Mouse (Mus musculus): ENCODE measurements at regions not wholly inside any gene's neighbourhood (a gene's known extent, or its start where the extent isn't known, plus 50 kb on each side); places are given as distances from the start of the nearest gene placed in this dataset.
A peak's percentile ranks its signal among the peaks of the same experiment; 100 is the strongest.

DNA sequence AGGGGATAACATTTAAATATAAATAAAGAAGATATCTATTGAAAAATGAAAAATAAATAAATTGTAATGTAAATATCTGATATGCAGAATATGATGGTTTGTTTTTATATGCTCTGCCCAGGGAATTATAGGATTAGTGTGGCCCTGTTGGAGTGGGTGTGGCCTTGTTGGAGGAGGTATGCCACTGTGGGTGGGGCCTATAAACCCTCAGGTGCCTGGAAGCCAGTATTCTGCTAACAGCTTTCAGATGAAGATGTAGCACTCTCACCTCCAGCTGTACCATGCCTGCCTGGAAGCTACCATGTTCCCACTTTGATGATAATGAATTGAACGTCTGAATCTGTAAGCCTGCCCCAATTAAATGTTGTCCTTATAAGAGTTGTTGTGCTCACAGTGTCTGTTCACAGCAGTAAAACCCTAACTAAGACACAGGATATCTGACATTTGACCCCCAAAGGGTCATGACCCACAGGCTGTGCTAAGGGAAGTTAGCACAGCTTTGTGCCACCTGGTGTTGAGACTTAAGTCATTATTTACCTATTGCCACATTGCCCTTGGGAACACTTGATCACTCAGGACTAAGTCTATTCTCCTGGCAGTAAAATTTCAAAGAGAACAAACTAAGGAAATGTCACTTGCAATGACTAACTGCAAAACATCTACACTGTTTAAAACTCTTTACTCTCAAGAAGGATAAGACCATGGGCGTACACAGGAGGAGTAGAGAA lies 270.4 kb downstream of the Plk2 start:
- no peak for ATAC-seq (replicated peaks; ENCODE audit: poor library complexity)

DNA sequence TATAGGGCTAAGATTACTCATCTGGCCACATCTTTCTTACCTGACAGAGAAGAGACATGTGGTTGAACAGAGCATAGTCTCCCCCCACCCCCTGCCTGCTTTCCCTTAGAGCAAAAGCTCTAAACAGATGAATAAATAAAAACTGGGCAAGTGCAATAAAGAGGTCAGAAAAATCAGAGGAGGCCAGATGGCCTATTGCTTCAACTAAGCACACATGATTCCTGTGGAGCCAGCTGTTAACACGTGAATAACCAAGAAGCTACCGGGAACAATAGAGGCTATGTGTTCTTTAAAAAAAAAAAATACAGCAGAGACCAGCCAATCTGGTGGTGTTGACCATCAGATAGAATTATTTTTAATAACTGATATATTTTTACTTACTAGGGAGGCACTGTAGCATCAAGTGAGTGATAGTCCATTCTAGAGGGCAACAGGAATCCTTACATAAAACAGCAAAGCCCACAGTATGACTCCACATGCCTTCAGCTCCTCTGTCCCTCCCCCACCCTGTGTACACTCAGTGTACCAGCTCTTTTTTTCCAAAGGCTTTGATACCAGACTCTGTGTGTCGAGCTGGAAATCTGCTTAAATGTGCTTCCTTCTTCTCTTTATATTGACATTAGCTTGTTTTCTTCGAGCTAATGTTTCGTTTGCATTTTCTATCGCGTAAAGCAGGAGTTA lies 272.6 kb downstream of the Plk2 start:
- ATAC-seq (replicated peaks; ENCODE audit: poor library complexity), result no peak

DNA sequence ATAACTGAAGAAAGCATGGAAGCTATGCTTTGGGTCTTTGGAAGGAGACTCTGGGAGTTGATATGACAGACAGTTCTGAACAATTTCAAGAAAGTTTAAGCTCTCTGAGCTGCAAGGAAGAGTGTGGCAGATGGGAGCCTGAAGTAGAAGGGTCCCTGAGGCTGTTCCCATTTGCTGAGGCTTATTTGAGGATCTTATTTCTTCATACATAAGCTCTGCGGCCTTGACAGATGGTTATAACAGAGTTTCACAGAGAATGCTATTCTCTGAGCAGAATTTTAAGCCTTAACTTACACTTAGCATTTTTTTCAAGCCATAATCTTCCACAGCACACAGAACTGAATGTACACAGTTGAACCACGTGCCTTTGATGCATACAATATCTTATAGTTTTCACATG lies 278.7 kb downstream of the Plk2 start:
- ATAC-seq (replicated peaks; ENCODE audit: poor library complexity), result no peak

GRCm38 (mm10) chr13:110683259-110684041 lies 288.6 kb downstream of the Plk2 start:
- no peak for ATAC-seq (replicated peaks; ENCODE audit: poor library complexity)

DNA sequence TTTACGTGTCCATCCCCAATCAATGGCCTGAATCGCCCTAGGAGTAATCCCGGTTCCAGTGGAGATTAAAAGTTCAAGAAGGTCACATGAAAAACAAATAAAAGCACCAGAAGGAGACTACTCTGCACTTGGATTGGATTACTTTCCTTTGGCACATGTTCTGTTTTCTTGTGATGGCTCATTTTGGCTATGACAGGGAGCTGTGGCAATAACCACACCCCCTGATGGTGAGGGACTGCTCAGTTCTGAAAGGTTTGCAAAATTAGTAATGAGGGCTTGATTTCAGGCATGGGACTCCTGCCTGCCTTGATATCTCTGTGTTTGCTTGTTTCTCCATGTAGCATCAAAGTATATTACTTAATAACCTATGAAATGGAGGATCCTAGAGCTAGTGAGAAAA lies 293.9 kb downstream of the Plk2 start:
- ATAC-seq (replicated peaks; ENCODE audit: poor library complexity), result no peak

DNA sequence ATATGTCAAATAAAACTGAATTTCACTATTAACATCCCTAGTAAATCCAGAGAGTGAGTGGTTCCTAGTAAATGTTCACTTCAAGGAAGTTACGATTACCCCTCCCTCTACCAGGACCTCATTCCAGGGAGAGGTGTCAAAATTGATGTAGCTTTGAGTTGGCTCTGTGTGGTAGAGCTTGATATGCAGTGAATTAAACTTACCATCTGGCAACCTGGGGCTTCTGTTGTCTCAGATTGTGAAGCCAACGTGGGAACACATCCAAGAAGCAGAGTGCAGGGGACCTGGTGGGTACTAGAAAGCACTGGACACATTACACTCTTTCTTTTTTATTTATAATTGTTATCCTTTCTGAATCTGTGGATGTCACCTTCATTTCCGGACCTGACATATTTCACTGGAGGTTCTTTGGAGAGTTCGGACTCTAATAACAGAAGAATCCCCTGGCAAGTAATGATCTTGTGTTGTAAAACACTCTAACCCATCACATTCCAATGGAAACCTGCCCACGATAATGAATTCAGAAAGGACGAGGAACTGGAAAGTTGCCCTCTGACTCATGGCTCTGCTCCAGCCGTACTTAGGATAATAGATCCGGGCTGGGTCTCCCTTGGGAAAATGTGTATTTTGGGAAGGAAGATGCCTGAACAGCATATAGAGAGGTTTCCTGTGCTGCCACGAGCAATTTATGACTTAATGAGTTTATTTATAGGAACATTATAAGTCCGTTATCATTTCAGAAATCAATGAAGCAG lies 295.8 kb downstream of the Plk2 start:
- ATAC-seq (replicated peaks; ENCODE audit: poor library complexity), result no peak

DNA sequence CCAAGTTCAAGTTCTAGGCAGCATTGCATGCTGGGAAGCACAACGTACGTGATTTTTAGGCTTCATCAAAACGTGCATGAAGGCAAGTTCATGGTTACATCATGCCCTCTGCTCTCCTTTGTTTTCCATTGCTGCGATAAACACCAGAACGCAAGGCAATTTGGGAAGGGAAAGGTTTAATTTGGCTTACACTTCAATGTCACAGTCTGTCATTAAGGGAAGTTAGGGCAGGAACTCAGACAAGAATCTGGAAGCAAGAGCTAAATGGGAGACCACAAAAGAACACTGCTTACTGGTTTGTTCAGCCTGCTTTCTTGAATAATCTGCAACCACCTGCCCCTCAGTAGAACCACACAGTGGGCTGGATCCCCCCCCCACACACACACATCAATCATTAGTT lies 297.9 kb downstream of the Plk2 start:
- no peak for ATAC-seq (replicated peaks; ENCODE audit: poor library complexity)

- ATAC-seq (replicated peaks; ENCODE audit: poor library complexity), result no peak
These were observed 300.0 kb downstream of the Plk2 start for GRCm38 (mm10) chr13:110694876-110695275.

DNA sequence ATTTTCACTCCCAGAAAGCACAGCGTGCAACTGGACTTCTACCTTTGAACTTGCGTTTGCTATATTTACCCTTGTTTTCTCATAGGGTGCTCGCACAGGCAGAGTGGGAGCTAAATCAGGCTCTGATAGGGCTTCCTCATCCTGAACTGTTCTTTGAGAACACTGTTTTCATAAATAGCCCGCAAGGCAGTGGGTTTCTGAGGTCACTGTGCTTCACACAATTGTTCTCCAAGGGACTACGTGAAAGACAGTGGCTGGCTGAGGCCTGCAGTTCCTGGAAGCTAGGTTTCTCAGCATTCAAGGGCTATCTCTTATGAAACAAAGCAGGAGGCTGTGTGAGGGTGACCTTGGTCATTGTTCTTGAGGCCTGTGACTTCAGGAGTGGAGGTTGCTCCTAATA lies 301.7 kb downstream of the Plk2 start:
- ATAC-seq (replicated peaks; ENCODE audit: poor library complexity), result no peak

DNA sequence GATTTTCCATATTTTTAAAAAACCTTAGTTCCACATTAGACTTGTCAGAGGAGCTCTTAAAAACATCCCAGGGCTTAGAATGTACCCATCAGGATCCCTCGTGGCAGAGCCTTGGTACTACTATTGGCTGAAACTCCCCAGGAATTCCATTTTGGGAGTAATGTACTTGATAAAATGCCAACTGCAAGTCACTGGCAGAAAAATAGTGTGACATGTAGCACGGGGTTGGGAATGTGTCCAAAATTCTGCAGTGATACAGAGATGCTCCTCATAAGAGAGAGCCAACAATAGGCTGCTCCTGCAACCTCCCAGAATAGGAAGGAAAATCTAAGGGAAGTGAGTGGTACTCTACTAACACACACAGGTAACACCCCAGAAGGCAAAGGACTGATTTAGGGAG lies 309.4 kb downstream of the Plk2 start:
- ATAC-seq (replicated peaks; ENCODE audit: poor library complexity), result no peak

DNA sequence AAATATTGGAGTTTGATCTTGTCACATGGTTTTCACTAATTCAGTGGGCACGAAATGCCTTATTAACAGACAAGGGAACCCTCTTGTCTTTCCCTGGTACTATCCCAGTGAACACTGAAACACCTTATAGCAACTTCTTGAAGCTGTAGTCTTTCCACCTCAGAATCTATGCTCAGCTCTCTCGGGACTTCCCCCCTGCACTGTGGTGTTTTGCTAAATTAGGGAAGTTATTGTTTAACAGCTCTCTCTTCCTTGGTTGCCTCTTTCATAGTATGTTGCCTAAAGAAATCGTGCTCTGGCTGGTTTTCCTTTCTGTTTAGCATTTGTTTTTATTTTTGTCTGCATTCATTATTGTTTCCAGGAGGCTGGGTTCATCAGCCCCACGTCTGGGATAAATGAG lies 316.0 kb downstream of the Plk2 start:
- peak; percentile 60; the same call in 1 of the 2 replicates for ATAC-seq (replicated peaks; ENCODE audit: poor library complexity)

DNA sequence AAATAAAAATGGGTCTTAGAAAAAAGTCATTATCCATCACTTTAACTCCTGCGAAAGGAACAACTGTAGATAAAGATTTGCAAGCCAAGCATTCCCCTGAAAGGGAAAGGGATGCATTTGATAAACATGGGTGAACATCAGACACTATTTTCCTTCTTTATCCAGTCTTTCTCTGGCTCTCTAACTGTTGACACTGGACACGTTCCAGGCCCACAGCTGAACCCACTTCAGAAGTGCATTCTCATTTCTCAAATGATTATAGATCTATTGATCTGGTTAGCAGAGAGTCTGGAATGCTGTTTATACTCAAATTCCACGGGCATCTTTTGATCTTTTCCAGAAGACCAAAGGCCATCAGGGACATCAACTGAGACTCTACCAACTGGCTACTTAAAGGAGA lies 317.7 kb downstream of the Plk2 start:
- ATAC-seq (replicated peaks; ENCODE audit: poor library complexity), result no peak

- no peak for ATAC-seq (replicated peaks; ENCODE audit: poor library complexity)
These were observed 327.3 kb downstream of the Plk2 start for GRCm38 (mm10) chr13:110722170-110722569.

- ATAC-seq (replicated peaks; ENCODE audit: poor library complexity), result no peak
These were observed 327.9 kb downstream of the Plk2 start for GRCm38 (mm10) chr13:110722752-110723151.

DNA sequence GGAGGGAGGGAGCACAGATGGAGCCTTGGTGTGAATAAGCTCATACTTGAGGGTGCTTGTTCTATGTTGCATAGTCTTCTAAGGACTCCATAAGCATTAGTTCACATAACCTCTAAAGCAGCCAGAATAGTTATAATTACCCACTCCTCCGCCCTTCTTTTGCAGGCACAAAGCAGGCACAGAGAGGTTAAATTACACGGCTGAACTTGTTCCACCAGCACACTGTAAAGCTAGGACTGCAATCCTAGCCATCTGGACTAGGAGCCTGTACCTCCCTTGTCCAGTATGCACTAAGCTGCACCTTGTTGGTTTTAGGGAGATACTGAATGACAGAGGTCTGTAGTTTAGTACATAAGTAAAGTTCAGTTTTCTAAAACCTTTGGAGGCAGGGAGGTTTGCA lies 330.0 kb downstream of the Plk2 start:
- no peak for ATAC-seq (replicated peaks; ENCODE audit: poor library complexity)

- ATAC-seq (replicated peaks; ENCODE audit: poor library complexity), result no peak
These were observed 331.0 kb downstream of the Plk2 start for GRCm38 (mm10) chr13:110725821-110726220.

- no peak for ATAC-seq (replicated peaks; ENCODE audit: poor library complexity)
These were observed 340.7 kb downstream of the Plk2 start for GRCm38 (mm10) chr13:110735511-110735910.

GRCm38 (mm10) chr13:110741576-110742206 lies 346.8 kb downstream of the Plk2 start:
- ATAC-seq (replicated peaks; ENCODE audit: poor library complexity), result no peak

- ATAC-seq (replicated peaks; ENCODE audit: poor library complexity), result peak; percentile 54; the same call in 1 of the 2 replicates
These were observed 352.5 kb downstream of the Plk2 start for GRCm38 (mm10) chr13:110747223-110747868.

- ATAC-seq (replicated peaks; ENCODE audit: poor library complexity), result no peak
These were observed 357.9 kb downstream of the Plk2 start for GRCm38 (mm10) chr13:110752746-110753145.
